Mouse (Mus musculus): Measurements from ENCODE around the gene Abhd11.
A peak's percentile ranks its signal among the peaks of the same experiment; 100 is the strongest.

Abhd11 gene

DNA sequence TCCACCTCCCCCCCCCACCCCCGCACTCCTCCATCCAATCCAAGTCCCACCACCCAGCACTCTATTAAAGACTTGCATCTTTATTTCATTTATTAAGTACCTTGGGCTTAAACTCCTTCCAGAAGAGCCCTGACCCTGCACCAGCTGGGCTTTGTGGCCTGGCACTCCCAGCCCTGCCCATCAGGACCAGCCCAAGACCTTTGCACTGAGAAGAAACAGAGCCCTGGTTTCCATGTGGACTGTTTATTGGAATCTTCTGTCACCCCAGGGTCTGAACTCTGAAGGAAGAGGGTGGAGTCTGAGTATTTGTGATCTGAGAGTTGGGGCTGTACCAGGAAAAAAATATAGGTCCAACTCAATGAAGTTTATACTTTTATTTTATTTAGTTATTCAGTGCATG lies 25.8 kb upstream of the Abhd11 start:
- peaks cover 78% of the 10 kb centered on the region for H3K4me1 ChIP-seq (replicated peaks; ENCODE audit: low read depth, low read length)
- TF ChIP-seq NANOG (IDR thresholded peaks at IDR 0.05; ENCODE audit: borderline replicate concordance, low read length) (no peak), CTCF (conservative IDR thresholded peaks at IDR 0.05; ENCODE audit: low read length) (no peak), POU5F1 (IDR thresholded peaks at IDR 0.05; ENCODE audit: borderline replicate concordance, low read length) (no peak)
- no peak overlapping the region for H3K4me3 ChIP-seq (replicated peaks; ENCODE audit: low read length)

DNA sequence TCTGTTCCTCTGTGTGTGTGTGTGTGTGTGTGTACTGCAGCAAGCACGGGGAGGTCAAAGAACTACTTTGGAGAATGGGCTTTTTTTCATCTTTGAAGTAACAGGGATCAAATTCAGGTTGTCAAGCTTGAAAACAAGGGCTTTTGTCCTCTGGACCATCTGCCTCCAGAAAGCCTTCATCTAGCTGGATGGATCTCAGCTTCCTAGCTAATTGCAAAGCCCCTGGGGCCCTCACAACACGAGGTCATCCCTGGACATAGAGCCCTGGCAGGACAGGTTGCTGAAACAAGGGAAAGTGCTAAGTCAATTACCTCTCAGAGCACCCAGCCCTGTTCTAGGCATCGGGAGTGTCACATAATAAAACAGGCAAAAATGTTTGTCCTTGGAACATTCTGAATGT lies 25.2 kb upstream of the Abhd11 start:
- Histone ChIP-seq H3K27me3 (ENCODE audit: insufficient read depth, low read length) (peaks cover 26% of the 10 kb centered on the region), H3K9me3 (ENCODE audit: low read length) (no peaks in the 10 kb centered on the region), H3K36me3 (ENCODE audit: insufficient read depth, low read length) (no peaks in the 10 kb centered on the region), H3K4me3 (replicated peaks; ENCODE audit: low read length) (no peak overlapping the region), H3K4me1 (replicated peaks; ENCODE audit: low read depth, low read length) (peaks cover 79% of the 10 kb centered on the region)
- no peak for TF ChIP-seq NANOG (IDR thresholded peaks at IDR 0.05; ENCODE audit: borderline replicate concordance, low read length)
- TF ChIP-seq POU5F1 (IDR thresholded peaks at IDR 0.05; ENCODE audit: borderline replicate concordance, low read length): no peak
- no peak for TF ChIP-seq CTCF (conservative IDR thresholded peaks at IDR 0.05; ENCODE audit: low read length)

More for the DNA sequence above, 25.8 kb upstream of the Abhd11 start:
- Histone ChIP-seq H3K27me3 (ENCODE audit: insufficient read depth, low read length) (peaks cover 22% of the 10 kb centered on the region), H3K9me3 (ENCODE audit: low read length) (no peaks in the 10 kb centered on the region), H3K36me3 (ENCODE audit: insufficient read depth, low read length) (no peaks in the 10 kb centered on the region)

DNA sequence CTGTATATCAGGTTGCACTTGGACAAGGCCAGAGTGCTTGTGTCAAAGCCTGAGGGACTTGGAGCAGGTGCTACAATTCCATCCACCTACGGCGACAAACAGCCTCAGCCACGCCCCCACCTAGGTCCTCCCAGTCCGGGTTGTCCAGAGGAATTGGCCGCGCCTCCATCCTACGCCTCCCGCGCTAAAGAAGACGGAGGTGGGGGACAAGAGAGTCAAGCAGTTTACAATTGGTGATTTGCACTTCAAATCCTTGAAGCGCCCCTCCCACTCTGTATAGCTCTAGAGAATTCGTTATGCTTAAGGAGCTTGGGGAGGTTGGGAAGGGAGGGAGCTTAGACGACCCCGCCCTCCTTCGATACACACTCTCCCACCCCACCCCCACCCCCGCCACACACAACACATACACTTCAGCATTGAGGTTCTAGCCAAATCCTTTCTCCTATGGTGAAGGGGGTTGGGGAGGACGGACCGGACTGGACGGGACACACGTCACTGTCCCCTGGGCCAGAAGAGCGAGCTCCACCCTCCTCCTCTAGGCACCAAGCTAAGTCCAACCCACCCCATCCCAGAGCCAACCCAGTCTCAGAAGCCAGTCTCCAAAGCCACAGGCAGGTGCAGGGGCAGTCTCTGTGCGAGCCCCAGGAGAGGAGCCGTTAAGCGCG lies 23.2 kb upstream of the Abhd11 start, which contains the start of gene Cldn3:
Cldn3 (plus strand) TSS at position 582 of the 665 bp plus-strand sequence.
- Histone ChIP-seq H3K9me3 (ENCODE audit: low read length) (no peaks in the 10 kb centered on the region), H3K36me3 (ENCODE audit: insufficient read depth, low read length) (no peaks in the 10 kb centered on the region), H3K4me3 (replicated peaks; ENCODE audit: low read length) (peak within 1 kb of the TSS; percentile 82), H3K27me3 (ENCODE audit: insufficient read depth, low read length) (peaks cover 44% of the 10 kb centered on the region), H3K4me1 (replicated peaks; ENCODE audit: low read depth, low read length) (peaks cover 87% of the 10 kb centered on the region)
- TF ChIP-seq POU5F1 (IDR thresholded peaks at IDR 0.05; ENCODE audit: borderline replicate concordance, low read length): no peak
- TF ChIP-seq NANOG (IDR thresholded peaks at IDR 0.05; ENCODE audit: borderline replicate concordance, low read length): no peak
- TF ChIP-seq CTCF (conservative IDR thresholded peaks at IDR 0.05; ENCODE audit: low read length): no peak

- Histone ChIP-seq H3K27me3 (ENCODE audit: insufficient read depth, low read length) (peaks cover 45% of the 10 kb centered on the region), H3K9me3 (ENCODE audit: low read length) (no peaks in the 10 kb centered on the region), H3K4me3 (replicated peaks; ENCODE audit: low read length) (peak overlapping the region; percentile 82), H3K36me3 (ENCODE audit: insufficient read depth, low read length) (no peaks in the 10 kb centered on the region), H3K4me1 (replicated peaks; ENCODE audit: low read depth, low read length) (peaks cover 82% of the 10 kb centered on the region)
- TF ChIP-seq NANOG (IDR thresholded peaks at IDR 0.05; ENCODE audit: borderline replicate concordance, low read length): no peak
- no peak for TF ChIP-seq CTCF (conservative IDR thresholded peaks at IDR 0.05; ENCODE audit: low read length)
- TF ChIP-seq POU5F1 (IDR thresholded peaks at IDR 0.05; ENCODE audit: borderline replicate concordance, low read length): no peak
Observed at GRCm38 (mm10) chr5:134986298-134987268, 22.4 kb upstream of the Abhd11 start.

- no peak for TF ChIP-seq POU5F1 (IDR thresholded peaks at IDR 0.05; ENCODE audit: borderline replicate concordance, low read length)
- no peak for TF ChIP-seq CTCF (conservative IDR thresholded peaks at IDR 0.05; ENCODE audit: low read length)
- no peak for TF ChIP-seq NANOG (IDR thresholded peaks at IDR 0.05; ENCODE audit: borderline replicate concordance, low read length)
- H3K36me3 ChIP-seq (ENCODE audit: insufficient read depth, low read length): no peaks in the 10 kb centered on the region
- peaks cover 62% of the 10 kb centered on the region for H3K4me1 ChIP-seq (replicated peaks; ENCODE audit: low read depth, low read length)
Observed at GRCm38 (mm10) chr5:134989166-134989565, 19.8 kb upstream of the Abhd11 start.

GRCm38 (mm10) chr5:134989741-134990140 lies 19.2 kb upstream of the Abhd11 start:
- no peak overlapping the region for H3K4me3 ChIP-seq (replicated peaks; ENCODE audit: low read length)

More at GRCm38 (mm10) chr5:134989166-134989565, 19.8 kb upstream of the Abhd11 start:
- H3K4me3 ChIP-seq (replicated peaks; ENCODE audit: low read length): no peak overlapping the region
- H3K27me3 ChIP-seq (ENCODE audit: insufficient read depth, low read length): peaks cover 45% of the 10 kb centered on the region
- H3K9me3 ChIP-seq (ENCODE audit: low read length): peaks cover 6% of the 10 kb centered on the region; the same call in 1 of the 2 replicates

DNA sequence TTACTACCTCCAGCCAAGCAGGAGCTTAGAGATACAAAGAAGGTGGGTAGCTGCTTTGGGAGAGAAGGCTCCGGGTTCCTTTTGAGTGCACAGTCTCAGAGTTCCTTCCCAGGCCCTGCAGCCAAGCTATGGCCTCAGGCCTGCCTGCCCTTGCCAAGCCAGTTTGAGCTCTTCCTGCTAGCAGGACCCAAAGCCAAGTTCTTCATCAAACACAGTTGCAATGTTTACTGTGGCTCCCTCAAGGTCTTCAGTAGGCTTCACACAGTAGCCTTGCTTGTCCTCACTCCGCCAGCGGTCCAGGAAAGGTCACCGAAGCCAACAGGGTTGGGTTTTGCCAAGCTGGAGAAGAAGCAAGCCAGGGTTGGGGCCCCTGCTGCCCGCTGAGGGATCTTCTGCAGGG lies 16.4 kb upstream of the Abhd11 start:
- H3K36me3 ChIP-seq (ENCODE audit: insufficient read depth, low read length): no peaks in the 10 kb centered on the region
- H3K4me1 ChIP-seq (replicated peaks; ENCODE audit: low read depth, low read length): peaks cover 33% of the 10 kb centered on the region
- no peak for TF ChIP-seq CTCF (conservative IDR thresholded peaks at IDR 0.05; ENCODE audit: low read length)
- TF ChIP-seq NANOG (IDR thresholded peaks at IDR 0.05; ENCODE audit: borderline replicate concordance, low read length): no peak
- no peak for TF ChIP-seq POU5F1 (IDR thresholded peaks at IDR 0.05; ENCODE audit: borderline replicate concordance, low read length)
- peaks cover 29% of the 10 kb centered on the region for H3K27me3 ChIP-seq (ENCODE audit: insufficient read depth, low read length)
- peaks cover 6% of the 10 kb centered on the region; the same call in 1 of the 2 replicates for H3K9me3 ChIP-seq (ENCODE audit: low read length)
- H3K4me3 ChIP-seq (replicated peaks; ENCODE audit: low read length): no peak overlapping the region

More at GRCm38 (mm10) chr5:134989741-134990140, 19.2 kb upstream of the Abhd11 start:
- H3K4me1 ChIP-seq (replicated peaks; ENCODE audit: low read depth, low read length): peaks cover 56% of the 10 kb centered on the region
- TF ChIP-seq CTCF (conservative IDR thresholded peaks at IDR 0.05; ENCODE audit: low read length) (no peak), NANOG (IDR thresholded peaks at IDR 0.05; ENCODE audit: borderline replicate concordance, low read length) (no peak), POU5F1 (IDR thresholded peaks at IDR 0.05; ENCODE audit: borderline replicate concordance, low read length) (no peak)
- peaks cover 45% of the 10 kb centered on the region for H3K27me3 ChIP-seq (ENCODE audit: insufficient read depth, low read length)
- H3K9me3 ChIP-seq (ENCODE audit: low read length): peaks cover 6% of the 10 kb centered on the region; the same call in 1 of the 2 replicates
- H3K36me3 ChIP-seq (ENCODE audit: insufficient read depth, low read length): no peaks in the 10 kb centered on the region

- TF ChIP-seq POU5F1 (IDR thresholded peaks at IDR 0.05; ENCODE audit: borderline replicate concordance, low read length) (no peak), NANOG (IDR thresholded peaks at IDR 0.05; ENCODE audit: borderline replicate concordance, low read length) (no peak), CTCF (conservative IDR thresholded peaks at IDR 0.05; ENCODE audit: low read length) (no peak)
- peaks cover 6% of the 10 kb centered on the region; the same call in 1 of the 2 replicates for H3K9me3 ChIP-seq (ENCODE audit: low read length)
- no peaks in the 10 kb centered on the region for H3K27me3 ChIP-seq (ENCODE audit: insufficient read depth, low read length)
- no peak overlapping the region for H3K4me3 ChIP-seq (replicated peaks; ENCODE audit: low read length)
- H3K4me1 ChIP-seq (replicated peaks; ENCODE audit: low read depth, low read length): peaks cover 26% of the 10 kb centered on the region
- H3K36me3 ChIP-seq (ENCODE audit: insufficient read depth, low read length): no peaks in the 10 kb centered on the region
Observed at GRCm38 (mm10) chr5:134998359-134998758, 10.6 kb upstream of the Abhd11 start.
